Comparison of ENCODE assay signal across 9 mouse cellular contexts in genomic region chr15:102421437-102421836, GRCm38 (mm10). TPM values are rescaled to one million over a fixed set of nuclear protein-coding genes. Genes with fewer than 3 reads are reported as not detected.
A peak's percentile ranks its signal among the peaks of the same experiment; 100 is the strongest.
DNase-seq lines count a peak whose midpoint lies in the region; TF ChIP-seq lines count a peak whose summit lies in the region.
"Had no signal": no experiment of that assay in that cellular context is flagged by ENCODE, and none has a peak within 500 bp of the region (broad histone marks: within the 10 kb centered on the region; RNA-seq: fewer than 3 reads in every experiment).

No protein-coding gene starts in this region.

- peaks cover 6 to 20% of the 10 kb centered on the region in 2 experiments for H3K36me3 ChIP-seq in MEL (ENCODE audit: control insufficient read depth in 1 of 2, insufficient read depth in 2 of 2, low read length in 2 of 2)

- no peaks in the 10 kb centered on the region for H3K9me3 ChIP-seq in MEL (replicated peaks; ENCODE audit: insufficient read depth, low read length)
- H3K9me3 ChIP-seq: liver, embryonic 13.5 days had no signal

- H3K4me3 ChIP-seq in MEL (ENCODE audit: control insufficient read depth in 1 of 2, insufficient read depth in 1 of 2, low read depth in 2 of 2, low read length in 2 of 2) = no peak overlapping the region
- H3K4me3 ChIP-seq: liver, embryonic 13.5 days had no signal

- no peaks in the 10 kb centered on the region for H3K27me3 ChIP-seq in MEL (ENCODE audit: control insufficient read depth in 1 of 2, insufficient read depth in 2 of 2, low read length in 2 of 2)
- H3K27me3 ChIP-seq: liver, embryonic 13.5 days had no signal

- H3K79me2 ChIP-seq in MEL (ENCODE audit: control insufficient read depth, insufficient read depth, low read length, poor library complexity) = peaks cover 15% of the 10 kb centered on the region

- H3K27ac ChIP-seq in MEL (ENCODE audit: control insufficient read depth, low read depth, low read length) = no peak overlapping the region
- H3K27ac ChIP-seq: liver, embryonic 13.5 days had no signal

- TF ChIP-seq RAD21 in MEL (IDR thresholded peaks at IDR 0.05; ENCODE audit: low read depth, low read length) = peak; percentile 79

- no peak for TF ChIP-seq POLR2A in MEL (IDR thresholded peaks at IDR 0.05; ENCODE audit: control insufficient read depth in 1 of 2, insufficient read depth in 1 of 2, low read depth in 1 of 2, low read length in 2 of 2, poor library complexity in 1 of 2)

- intact Hi-C loops in left cerebral cortex, postnatal 14 days (cut with DNase I) = loop anchor here (1.0 kb wide), 1 partner anchor 40 kb away; no protein-coding TSS in a partner anchor

- peak; percentile 68 for DNase-seq in cerebellum, adult 9-10 months
- DNase-seq in cerebellum, adult 9-11 months = no peak
- DNase-seq in left cerebral cortex, postnatal 14 days (ENCODE audit: low spot score in 2 of 2) = peak; percentile 59 to 64
- DNase-seq in left cerebral cortex, adult 8-10 months (ENCODE audit: low spot score in 2 of 2) = no peak
- DNase-seq in MEL (ENCODE audit: low read depth, low spot score) = peak; percentile 91
- peak; percentile 65 for DNase-seq in fibroblast of lung, adult 2 months (ENCODE audit: low read depth)
- DNase-seq in retina, postnatal 7 days (ENCODE audit: low read depth, low spot score) = peak; percentile 49
- no peak for DNase-seq in gastrocnemius, postnatal 10 days
- DNase-seq: liver, embryonic 13.5 days had no signal

- TF ChIP-seq CTCF in MEL (IDR thresholded peaks at IDR 0.05 in 2 of 3, conservative IDR thresholded peaks at IDR 0.05 in 1 of 3; ENCODE audit: control insufficient read depth in 1 of 3, insufficient read depth in 1 of 3, low read depth in 2 of 3, low read length in 3 of 3, poor library complexity in 1 of 3, severe bottlenecking in 1 of 3) = peak; percentile 16 to 90 (median 65); a peak in 4 of 6 replicates

- H3K4me1 ChIP-seq in MEL (ENCODE audit: control insufficient read depth in 1 of 2, insufficient read depth in 2 of 2, low read length in 2 of 2) = peaks cover 3 to 5% of the 10 kb centered on the region in 2 experiments; a peak in 3 of 4 replicates

- no peak overlapping the region for H3K9ac ChIP-seq in MEL (ENCODE audit: control insufficient read depth, low read depth, low read length, poor library complexity, severe bottlenecking)
- H3K9ac ChIP-seq: liver, embryonic 13.5 days had no signal

- no peak for TF ChIP-seq EP300 in MEL (IDR thresholded peaks at IDR 0.05; ENCODE audit: low read depth in 1 of 2, low read length in 2 of 2)

TF ChIP-seq in MEL, 35 proteins besides CTCF, POLR2A, EP300 and RAD21:
- TF ChIP-seq ZC3H11A (IDR thresholded peaks at IDR 0.05; ENCODE audit: low read depth, low read length) = peak; percentile 71
- TF ChIP-seq MYC (IDR thresholded peaks at IDR 0.05; ENCODE audit: low read depth, low read length) = no peak
- TF ChIP-seq ETS1 (IDR thresholded peaks at IDR 0.05; ENCODE audit: low read depth, low read length) = no peak
- no peak for TF ChIP-seq BHLHE40 (IDR thresholded peaks at IDR 0.05; ENCODE audit: borderline replicate concordance, low read depth, low read length)
- TF ChIP-seq CHD1 (IDR thresholded peaks at IDR 0.05; ENCODE audit: low read depth, low read length) = no peak
- peak; percentile 74 for TF ChIP-seq SMC3 (IDR thresholded peaks at IDR 0.05; ENCODE audit: low read depth, low read length)
- peak; percentile 64 for TF ChIP-seq ZNF384 (IDR thresholded peaks at IDR 0.05; ENCODE audit: low read depth, low read length)
- TF ChIP-seq GATA1 (IDR thresholded peaks at IDR 0.05; ENCODE audit: low read depth, low read length) = no peak
- peak; percentile 39; the same call in 1 of the 2 replicates for TF ChIP-seq JUND (IDR thresholded peaks at IDR 0.05; ENCODE audit: low read depth, low read length)
- TF ChIP-seq ELF1 (IDR thresholded peaks at IDR 0.05; ENCODE audit: low read depth, low read length) = no peak
- no peak for TF ChIP-seq GABPA (IDR thresholded peaks at IDR 0.05; ENCODE audit: low read depth, low read length)
- no peak for TF ChIP-seq TBP (IDR thresholded peaks at IDR 0.05; ENCODE audit: low read depth, low read length)
- TF ChIP-seq NRF1 (IDR thresholded peaks at IDR 0.05; ENCODE audit: insufficient read depth, low read depth, low read length, poor library complexity, severe bottlenecking) = no peak
- TF ChIP-seq UBTF (IDR thresholded peaks at IDR 0.05; ENCODE audit: borderline replicate concordance, insufficient read depth, low read depth, low read length) = no peak
- no peak for TF ChIP-seq MYB (IDR thresholded peaks at IDR 0.05; ENCODE audit: low read depth, low read length)
- no peak for TF ChIP-seq TCF12 (IDR thresholded peaks at IDR 0.05; ENCODE audit: low read depth, low read length)
- TF ChIP-seq USF2 (IDR thresholded peaks at IDR 0.05; ENCODE audit: borderline replicate concordance in 1 of 2, insufficient read depth in 1 of 2, low read depth in 1 of 2, low read length in 2 of 2) = no peak
- TF ChIP-seq MEF2A (IDR thresholded peaks at IDR 0.05; ENCODE audit: extremely low read depth, insufficient replicate concordance, low read depth, low read length, poor library complexity, severe bottlenecking) = no peak
- TF ChIP-seq HCFC1 (IDR thresholded peaks at IDR 0.05; ENCODE audit: low read depth, low read length) = no peak
- no peak for TF ChIP-seq MXI1 (IDR thresholded peaks at IDR 0.05; ENCODE audit: low read depth, low read length)
- TF ChIP-seq USF1 (IDR thresholded peaks at IDR 0.05; ENCODE audit: low read depth, low read length) = no peak
- no peak for TF ChIP-seq POLR2AphosphoS2 (IDR thresholded peaks at IDR 0.05; ENCODE audit: low read length)
- TF ChIP-seq ZKSCAN1 (IDR thresholded peaks at IDR 0.05; ENCODE audit: low read depth, low read length) = no peak
- no peak for TF ChIP-seq KAT2A (conservative IDR thresholded peaks at IDR 0.05; ENCODE audit: low read depth, low read length)
- TF ChIP-seq MAFK (IDR thresholded peaks at IDR 0.05; ENCODE audit: borderline replicate concordance, low read depth, low read length) = no peak
- no peak for TF ChIP-seq E2F4 (IDR thresholded peaks at IDR 0.05; ENCODE audit: borderline replicate concordance, low read depth, low read length)
- no peak for TF ChIP-seq MAX (IDR thresholded peaks at IDR 0.05; ENCODE audit: low read length)
- TF ChIP-seq ZMIZ1 (IDR thresholded peaks at IDR 0.05; ENCODE audit: low read depth, low read length) = no peak
- peak; percentile 54; the same call in 1 of the 2 replicates for TF ChIP-seq SIN3A (IDR thresholded peaks at IDR 0.05; ENCODE audit: low read length)
- TF ChIP-seq TAL1 (IDR thresholded peaks at IDR 0.05; ENCODE audit: low read length) = no peak
TF ChIP-seq in MEL: peak in this region for 5.

RNA-seq across cellular contexts. Expression of gene Sp1, which starts 15.5 kb away (rescaled TPM):
- total RNA-seq in left cerebral cortex, postnatal 14 days (2021) = 10 to 100 TPM; 23.2 to 24.5 TPM
- total RNA-seq in left cerebral cortex, adult 8-10 months (2022) = 10 to 100 TPM; 30.3 to 44.7 (median 38.7) TPM
- total RNA-seq in MEL (2012; rRNA removed) = 16.3 and 22.0 TPM in 2 replicates
- 10 to 100 TPM; 47.2 to 92.3 TPM for polyA plus RNA-seq in MEL (2012; ENCODE audit: insufficient read depth in 1 of 2, insufficient read length in 2 of 2, low read depth in 1 of 2, low replicate concordance in 2 of 2, missing spikeins in 1 of 2)
- 10 to 100 TPM; 32.9 to 43.2 TPM for total RNA-seq in gastrocnemius, postnatal 10 days (2021)

RNA-seq across cellular contexts. Expression of gene Amhr2, which starts 23.7 kb away (rescaled TPM):
- total RNA-seq in left cerebral cortex, postnatal 14 days (2021) = under 1 TPM; 0.51 to 0.75 TPM
- total RNA-seq in left cerebral cortex, adult 8-10 months (2022) = 1 to 10 TPM in 1 of 4 experiments, under 1 TPM in 3; 0.73 to 2.0 (median 0.92) TPM
- total RNA-seq in MEL (2012; rRNA removed) = 6.9 and 8.0 TPM in 2 replicates
- 10 to 100 TPM in 1 of 2 experiments, not detected in 1; 22.7 TPM for polyA plus RNA-seq in MEL (2012; ENCODE audit: insufficient read depth in 1 of 2, insufficient read length in 2 of 2, low read depth in 1 of 2, low replicate concordance in 2 of 2, missing spikeins in 1 of 2)
- total RNA-seq in gastrocnemius, postnatal 10 days (2021) = 1 to 10 TPM; 4.1 to 5.8 TPM

RNA-seq across cellular contexts. Expression of gene Prr13, which starts 37.4 kb away (rescaled TPM):
- total RNA-seq in left cerebral cortex, postnatal 14 days (2021) = 10 to 100 TPM; 22.3 to 24.8 TPM
- 10 to 100 TPM; 42.3 to 53.7 (median 44.3) TPM for total RNA-seq in left cerebral cortex, adult 8-10 months (2022)
- 15.2 and 17.3 TPM in 2 replicates for total RNA-seq in MEL (2012; rRNA removed)
- 10 to 100 TPM in 1 of 2 experiments, not detected in 1; 73.3 TPM for polyA plus RNA-seq in MEL (2012; ENCODE audit: insufficient read depth in 1 of 2, insufficient read length in 2 of 2, low read depth in 1 of 2, low replicate concordance in 2 of 2, missing spikeins in 1 of 2)
- total RNA-seq in gastrocnemius, postnatal 10 days (2021) = 10 to 100 TPM; 11.3 to 14.5 TPM

RNA-seq across cellular contexts. Expression of gene Pcbp2, which starts 48.9 kb away (rescaled TPM):
- total RNA-seq in left cerebral cortex, postnatal 14 days (2021) = 100 to 1,000 TPM; 436 to 453 TPM
- total RNA-seq in left cerebral cortex, adult 8-10 months (2022) = 100 to 1,000 TPM; 481 to 511 (median 488) TPM
- 359 and 427 TPM in 2 replicates for total RNA-seq in MEL (2012; rRNA removed)
- 1,000 to 10,000 TPM in 1 of 2 experiments, 100 to 1,000 TPM in 1; 977 to 2,091 TPM for polyA plus RNA-seq in MEL (2012; ENCODE audit: insufficient read depth in 1 of 2, insufficient read length in 2 of 2, low read depth in 1 of 2, low replicate concordance in 2 of 2, missing spikeins in 1 of 2)
- total RNA-seq in gastrocnemius, postnatal 10 days (2021) = 100 to 1,000 TPM; 476 to 508 TPM

RNA-seq across cellular contexts. Expression of gene Sp7, which starts 54.5 kb away (rescaled TPM):
- total RNA-seq in left cerebral cortex, postnatal 14 days (2021) = under 1 TPM; 0.26 to 0.53 TPM
- total RNA-seq in left cerebral cortex, adult 8-10 months (2022) = 1 to 10 TPM in 2 of 4 experiments, under 1 TPM in 2; 0.82 to 1.6 (median 1.0) TPM
- not detected in 2 replicates for total RNA-seq in MEL (2012; rRNA removed)
- polyA plus RNA-seq in MEL (2012; ENCODE audit: insufficient read depth in 1 of 2, insufficient read length in 2 of 2, low read depth in 1 of 2, low replicate concordance in 2 of 2, missing spikeins in 1 of 2) = not detected
- 1 to 10 TPM in 1 of 2 experiments, under 1 TPM in 1; 0.14 to 7.4 TPM for total RNA-seq in gastrocnemius, postnatal 10 days (2021)

Comparison
In these comparisons a context has a peak if more than half of its experiments do, and no peak if none do; other contexts are left out.
1. DNase-seq: peak in cerebellum, adult 9-10 months (single experiment), left cerebral cortex, postnatal 14 days (2 of 2), MEL (single experiment), fibroblast of lung, adult 2 months (single experiment) and retina, postnatal 7 days (single experiment); none in cerebellum, adult 9-11 months (single experiment), left cerebral cortex, adult 8-10 months (0 of 2) and gastrocnemius, postnatal 10 days (single experiment).